Mouse (Mus musculus): ENCODE data around the gene Nufip2. TPM values are rescaled to one million over a fixed set of nuclear protein-coding genes. Genes with fewer than 3 reads are reported as not detected.

Nufip2 gene
- total RNA-seq, 2 experiments from 2014 or later: 43.0 to 57.7 TPM

DNA sequence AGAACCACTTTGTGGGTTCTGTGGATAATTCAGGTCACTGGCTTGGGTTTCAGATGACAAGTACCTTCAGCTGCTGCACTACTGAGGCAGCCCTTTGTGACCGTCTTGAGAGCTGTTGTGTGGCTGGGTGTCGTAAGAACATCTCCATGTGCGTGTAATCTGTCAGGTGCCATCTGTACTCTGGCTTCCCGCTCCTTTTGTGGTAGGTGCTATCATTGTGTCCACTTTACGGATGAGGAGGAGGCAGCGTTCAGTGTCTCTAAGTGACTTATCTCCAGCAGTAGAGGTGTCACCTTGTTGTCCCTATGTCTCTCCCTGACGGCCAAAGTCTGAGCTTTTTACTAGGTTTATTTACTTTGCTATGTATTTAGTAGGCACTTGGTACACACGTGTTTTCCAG, 84.4 kb downstream of the Nufip2 start:
- no peak for DNase-seq

DNA sequence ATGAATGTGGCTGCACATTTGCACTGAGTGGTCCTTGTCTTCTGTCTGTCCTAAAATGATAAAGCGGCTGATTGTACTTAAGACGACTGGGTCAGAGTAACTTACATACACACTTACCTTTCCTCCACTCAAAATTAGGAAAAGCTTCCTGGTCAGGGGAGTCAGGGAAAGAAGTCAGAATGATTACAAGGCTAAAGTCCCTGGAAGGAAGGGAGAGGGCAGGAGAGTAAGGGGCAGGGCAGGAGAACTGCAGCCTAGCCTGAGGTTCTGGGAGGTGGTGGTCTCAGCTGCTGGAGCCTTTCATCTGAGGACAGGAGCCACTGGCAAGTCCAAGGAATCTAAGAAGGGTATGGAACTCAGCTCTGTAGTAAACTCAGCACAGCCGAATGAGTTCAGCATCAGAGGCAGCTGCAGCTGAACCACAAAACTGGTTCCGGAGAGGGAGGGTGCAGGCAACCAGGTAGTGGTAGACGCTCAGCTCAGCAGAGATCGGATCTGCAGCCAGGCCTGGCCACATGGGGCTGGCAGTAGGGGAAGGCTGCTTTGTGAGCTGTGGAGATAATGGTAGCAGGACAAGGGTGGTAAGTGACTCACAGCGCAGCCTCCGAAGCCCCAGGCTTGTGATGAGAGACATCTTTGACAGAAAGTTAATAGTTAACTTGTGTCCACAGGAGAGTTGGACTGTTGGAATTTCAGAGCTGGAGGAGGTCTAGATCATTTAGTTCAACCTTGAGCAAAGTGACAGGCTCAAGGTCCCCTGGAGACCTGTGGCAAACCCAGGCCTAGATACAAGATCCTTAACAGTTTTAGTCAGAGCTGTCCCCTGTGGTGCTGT, 86.1 kb downstream of the Nufip2 start:
- no peak for DNase-seq

DNA sequence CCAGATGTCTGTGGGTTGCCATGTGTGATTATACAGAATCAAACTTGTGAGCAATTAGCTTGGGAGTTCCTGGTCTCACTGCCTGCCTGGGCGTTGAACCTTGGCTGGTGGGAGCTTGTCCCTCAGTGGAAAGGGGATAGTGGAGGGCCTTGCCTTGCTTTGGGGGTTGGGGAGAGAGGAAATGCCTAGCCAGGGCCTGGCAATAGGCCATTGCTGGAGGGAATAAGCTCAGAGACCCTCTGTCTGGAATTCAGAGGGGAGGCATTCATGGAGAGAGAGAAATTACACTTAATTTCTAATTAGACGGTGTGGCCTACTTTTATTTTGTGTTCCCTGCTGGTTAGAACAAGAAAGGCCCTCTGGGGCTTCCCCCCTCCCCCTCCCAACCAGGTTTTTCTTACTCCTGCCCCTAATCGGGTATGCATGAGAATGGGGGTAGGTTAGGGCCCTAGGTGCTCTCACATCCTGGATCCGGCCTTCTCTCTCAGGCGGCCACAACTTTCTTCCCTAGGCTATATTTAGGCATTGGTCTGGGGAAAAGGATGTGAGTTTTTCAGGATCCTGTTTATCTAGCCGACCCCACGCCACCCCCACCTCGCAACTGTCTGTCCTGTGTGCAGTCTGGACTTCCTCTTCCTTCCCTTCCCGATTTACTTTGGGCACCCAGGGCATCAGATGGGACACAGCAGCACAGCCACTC, 89.9 kb downstream of the Nufip2 start:
- no peak for DNase-seq

DNA sequence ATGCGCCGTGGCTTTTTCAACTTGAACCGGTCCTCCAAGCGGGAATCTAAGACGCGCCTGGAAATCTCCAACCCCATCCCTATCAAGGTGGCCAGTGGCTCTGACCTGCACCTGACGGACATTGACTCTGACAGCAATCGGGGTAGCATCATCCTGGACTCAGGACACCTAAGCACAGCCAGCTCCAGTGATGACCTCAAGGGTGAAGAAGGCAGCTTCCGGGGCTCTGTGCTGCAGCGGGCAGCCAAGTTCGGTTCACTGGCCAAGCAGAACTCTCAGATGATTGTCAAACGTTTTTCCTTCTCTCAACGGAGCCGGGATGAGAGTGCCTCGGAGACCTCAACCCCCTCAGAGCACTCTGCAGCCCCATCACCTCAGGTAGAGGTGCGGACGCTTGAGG, 91.5 kb downstream of the Nufip2 start:
- DNase-seq: no peak

DNA sequence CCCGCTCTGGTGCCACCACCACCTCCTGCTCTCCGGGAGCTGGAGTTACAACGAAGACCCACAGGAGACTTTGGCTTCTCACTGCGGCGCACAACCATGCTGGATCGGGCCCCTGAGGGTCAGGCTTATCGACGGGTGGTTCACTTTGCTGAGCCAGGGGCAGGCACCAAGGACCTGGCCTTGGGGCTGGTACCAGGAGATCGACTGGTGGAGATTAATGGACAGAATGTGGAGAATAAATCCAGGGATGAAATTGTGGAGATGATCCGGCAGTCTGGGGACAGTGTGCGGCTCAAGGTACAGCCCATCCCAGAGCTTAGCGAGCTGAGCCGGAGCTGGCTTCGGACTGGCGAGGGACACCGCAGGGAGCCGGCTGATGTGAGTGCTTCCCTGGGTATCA, 92.0 kb downstream of the Nufip2 start:
- no peak for DNase-seq

DNA sequence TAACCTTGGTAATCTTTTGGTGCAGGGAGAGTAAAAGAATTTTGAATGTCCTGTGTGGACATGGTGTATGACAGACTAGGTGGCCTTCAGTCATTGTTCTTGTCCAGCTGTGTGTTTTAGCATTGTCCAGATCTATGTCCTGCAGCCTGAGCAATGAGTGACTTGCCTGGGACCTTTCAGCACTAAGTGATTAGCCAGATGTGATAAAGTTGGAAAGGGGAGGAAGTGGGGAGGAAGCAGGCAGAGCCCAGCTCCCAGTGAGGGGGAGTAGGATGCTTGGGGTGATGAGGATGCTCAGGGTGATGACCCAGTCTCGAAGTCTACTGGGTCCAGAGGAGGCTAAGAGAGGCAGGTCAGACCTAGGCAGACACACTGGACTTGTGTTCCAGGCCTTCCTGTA, 93.3 kb downstream of the Nufip2 start:
- DNase-seq: no peak

DNA sequence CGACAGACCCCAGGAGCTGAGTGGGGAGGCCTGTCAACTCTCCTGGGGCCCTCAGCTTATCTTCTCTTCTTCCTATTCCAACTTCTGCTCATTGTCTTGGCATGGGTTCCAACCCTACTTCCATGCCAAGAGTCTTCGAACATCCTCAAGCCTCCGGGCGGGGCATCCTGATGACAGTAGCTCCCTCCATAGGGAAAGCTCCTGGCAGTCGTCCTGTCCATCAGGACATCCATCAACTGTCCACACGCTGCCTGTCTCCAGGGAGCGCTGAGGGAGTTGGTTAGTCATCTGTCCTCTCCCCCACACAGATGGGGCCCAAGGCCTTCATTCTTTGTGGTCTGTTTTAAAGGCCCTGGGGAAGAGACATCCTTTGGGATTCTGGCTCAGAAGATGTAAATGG, 95.1 kb downstream of the Nufip2 start:
- no peak for DNase-seq

DNA sequence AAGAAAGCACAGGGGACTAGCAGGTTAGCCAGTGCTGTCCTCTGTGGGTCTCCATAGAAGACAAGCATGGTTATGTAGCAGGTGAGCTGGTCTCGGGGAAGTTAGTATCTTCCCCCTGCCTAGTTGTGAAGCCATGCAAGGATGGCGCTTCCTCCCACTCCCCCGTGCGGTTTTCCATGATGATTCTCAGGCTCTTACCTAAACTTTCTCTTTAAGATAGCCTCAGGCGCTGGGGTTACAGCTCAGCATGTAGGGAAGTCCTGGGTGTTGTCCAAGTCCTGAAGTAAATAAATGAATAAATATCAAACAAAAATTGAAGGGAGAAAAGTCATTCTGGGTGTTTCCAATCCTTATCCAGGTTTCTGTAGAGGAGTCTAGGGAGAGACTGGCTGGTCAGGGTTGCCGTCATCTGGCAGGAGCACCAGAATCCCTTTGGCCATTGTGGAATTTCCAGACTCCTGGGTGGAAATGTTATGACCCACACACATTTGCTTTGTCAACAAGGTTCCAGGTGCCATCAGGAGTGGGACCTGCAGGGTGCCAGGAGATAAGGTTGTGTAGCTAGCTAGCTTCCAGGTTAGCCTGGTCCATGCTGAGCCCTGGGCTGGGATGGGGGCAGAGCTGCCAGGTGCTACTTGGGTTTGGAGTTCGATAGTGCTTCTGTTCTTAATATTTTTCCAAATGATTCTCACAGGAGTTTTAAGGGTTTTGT, 96.3 kb downstream of the Nufip2 start:
- DNase-seq: no peak

DNA sequence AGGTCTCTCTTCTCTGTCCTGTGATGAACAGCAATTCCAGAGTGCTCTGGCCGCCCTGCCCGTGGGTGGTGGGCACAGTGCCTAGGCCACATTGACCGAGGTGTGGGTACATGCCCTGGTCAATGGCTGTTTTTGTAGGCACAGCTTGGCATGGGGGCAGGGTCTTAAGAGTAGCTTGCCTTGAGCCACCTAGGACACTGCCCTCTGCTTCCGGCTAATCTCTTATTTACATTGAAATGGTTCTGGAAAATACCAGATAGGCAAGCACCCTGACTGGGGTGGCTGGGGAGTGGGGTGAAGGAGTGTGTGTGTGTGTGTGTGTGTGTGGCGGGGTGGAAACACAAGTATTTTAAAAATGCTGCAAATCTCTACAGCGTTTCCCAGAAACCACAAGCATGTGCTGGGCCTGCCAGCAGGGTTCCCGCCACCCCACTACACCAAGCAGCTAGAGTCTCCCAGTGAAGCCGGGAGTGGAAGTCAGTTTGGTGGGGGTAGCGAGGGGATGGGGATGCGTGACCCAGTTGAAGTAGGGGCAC, 97.3 kb downstream of the Nufip2 start:
- DNase-seq: no peak

DNA sequence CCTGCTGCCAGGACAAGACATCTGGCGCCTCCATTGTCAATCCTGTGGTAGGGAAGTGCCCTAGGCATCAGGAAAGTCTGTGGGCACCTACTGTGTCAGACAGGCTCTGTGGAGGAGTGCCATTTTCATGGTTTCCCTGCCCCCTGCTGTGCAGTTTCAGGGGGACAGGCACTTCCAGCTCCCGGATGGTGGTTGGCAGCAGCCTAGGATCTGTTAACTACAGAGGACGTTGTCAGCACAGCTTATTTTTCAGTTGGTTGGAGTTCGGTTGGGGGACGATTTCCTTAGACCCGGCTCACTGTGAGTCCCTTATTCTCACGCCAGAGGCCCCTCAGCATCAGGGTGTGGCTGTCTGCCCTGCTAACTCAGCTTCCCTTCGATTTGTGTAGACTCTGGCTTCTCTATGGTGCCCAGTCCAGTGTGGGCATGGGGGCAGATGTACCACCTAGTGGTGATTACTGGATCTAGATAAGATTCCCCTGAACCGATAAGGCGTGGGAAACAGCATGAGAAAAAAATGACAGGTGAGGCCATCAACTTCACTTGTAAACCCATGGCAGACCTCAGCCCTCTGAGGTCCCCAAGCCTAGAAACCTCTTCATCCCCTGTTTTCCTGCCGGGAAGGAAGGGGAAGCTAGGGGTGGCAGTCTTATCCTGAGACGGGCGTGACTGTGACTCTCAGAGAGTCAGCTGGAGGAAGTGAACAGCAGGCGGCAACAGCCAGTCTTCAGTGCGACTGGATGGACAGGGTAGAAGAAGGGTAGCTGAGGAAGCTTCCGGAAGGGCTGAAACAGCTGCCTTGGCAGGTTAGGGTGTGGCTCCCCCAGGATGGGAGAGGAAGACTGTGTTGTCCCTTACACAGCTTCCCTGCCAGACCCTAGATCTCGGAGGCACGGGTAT, 98.0 kb downstream of the Nufip2 start:
- no peak for DNase-seq

DNA sequence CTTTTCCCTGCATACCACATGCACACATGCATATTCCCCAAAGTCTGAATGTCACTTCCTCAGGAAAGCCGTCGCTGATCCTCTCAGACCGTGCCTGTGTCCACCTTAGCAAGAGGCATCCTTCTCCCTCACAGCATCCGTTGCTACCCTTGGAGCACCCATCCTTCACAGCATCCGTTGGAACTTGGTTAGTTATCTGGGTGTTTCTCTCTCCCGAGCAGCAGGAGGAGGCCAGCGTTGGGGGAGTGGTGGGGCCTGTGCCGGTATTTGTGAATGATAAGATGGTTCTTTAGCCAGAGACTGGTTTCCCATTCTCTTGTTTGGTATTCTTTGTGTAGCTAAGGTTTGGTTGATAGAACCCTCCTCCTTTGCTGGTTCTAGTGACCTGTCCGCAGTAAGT, 98.9 kb downstream of the Nufip2 start:
- DNase-seq: no peak

DNA sequence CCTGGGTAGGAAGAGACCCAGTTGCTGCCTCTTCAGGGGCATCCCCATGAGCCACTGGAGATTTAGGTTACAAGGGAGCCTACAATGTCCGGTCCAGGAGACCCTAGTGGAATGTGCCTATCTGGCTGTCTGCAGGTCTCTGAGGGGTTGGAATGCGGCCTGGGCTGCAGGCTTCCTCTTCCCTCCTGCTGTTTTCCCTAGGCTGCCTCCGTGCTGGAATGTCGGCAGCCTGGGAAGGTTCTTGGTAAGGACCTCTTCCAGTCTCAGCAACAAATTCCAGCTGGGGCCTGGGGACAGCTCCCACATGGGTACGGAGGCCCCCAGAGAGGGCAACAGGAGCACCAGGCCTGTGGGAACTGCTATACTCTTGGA, 99.4 kb downstream of the Nufip2 start:
- no peak for DNase-seq

DNA sequence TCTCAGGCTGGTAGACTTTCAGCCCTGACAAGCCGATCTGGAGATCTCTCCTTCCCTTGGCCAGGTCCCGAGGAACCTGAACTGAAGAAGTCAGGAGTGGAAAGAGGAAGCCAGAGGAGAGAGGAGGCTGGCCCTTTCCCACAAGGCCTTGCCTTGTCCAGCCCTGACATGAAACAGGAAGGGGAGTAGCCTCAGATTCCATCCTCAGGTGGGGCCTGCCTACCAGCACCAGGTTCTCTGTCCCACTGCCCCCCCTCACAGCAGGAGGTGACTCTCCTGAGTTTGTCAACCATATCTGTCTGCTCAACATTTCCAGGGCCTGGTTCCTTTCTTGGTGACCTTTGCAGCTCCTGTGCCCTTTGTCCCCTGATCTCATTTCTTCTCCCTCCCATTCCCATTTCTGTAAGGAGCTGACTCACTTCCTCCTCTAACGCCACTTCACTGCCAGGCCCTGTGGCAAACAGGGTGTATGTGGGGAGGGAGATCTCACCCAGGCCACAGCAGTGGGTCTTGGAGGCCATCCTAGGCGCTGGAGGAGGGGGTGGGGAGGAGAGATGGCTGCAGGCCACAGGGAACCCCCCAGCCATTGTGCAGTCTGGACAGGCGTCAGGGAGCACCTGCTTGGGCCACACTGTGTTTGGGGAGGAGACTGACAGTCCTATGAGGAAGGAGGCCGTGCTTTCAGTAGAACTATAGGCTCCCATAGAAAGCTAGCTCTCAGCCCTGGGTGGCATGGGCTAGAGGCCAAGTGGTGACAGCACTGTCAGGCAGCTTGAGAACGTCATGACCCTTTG, 100.0 kb downstream of the Nufip2 start:
- no peak for DNase-seq

DNA sequence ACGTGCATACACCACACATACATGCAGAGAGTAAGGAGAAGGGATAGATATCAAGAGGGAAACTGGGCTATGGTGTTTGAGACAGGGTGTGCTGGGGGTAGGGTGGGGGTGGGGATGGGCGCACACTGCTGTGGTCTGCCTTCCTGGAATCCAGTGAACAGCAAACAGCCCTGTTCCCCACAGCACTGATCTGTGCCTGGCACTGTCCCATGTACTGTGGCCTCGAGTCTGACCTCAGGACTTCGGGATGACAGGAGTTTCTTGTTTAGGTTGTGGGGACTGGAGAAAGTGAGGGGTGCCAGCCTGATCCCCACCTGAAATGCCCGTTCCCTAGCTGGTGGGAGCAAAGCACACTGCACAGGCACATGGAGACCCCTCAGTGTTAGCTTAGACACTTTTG, 101.8 kb downstream of the Nufip2 start, which contains the start of gene Gm10277:
Gene Gm10277, minus strand, starts transcription at position 41 of the 400 bp plus-strand sequence.
- no peak for DNase-seq

DNA sequence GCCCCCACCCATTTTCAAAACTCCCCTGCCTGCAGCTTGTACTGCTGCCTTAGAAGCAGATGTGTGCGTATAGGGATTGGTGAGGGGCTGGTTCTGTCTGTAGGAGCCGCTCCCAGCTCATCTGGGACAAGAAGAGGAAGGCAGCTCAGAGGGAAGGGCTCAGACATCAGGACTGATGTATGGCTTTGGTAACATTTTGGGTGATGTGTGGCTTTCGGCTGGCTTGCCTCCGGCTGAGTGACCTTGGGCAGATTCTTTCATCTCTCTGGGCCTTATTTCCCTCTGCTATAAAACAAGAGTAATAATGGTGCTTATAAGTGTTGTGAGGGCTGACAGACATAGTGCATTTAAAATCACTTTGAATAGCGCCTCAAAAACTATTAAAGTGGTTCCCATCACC, 103.6 kb downstream of the Nufip2 start:
- no peak for DNase-seq

DNA sequence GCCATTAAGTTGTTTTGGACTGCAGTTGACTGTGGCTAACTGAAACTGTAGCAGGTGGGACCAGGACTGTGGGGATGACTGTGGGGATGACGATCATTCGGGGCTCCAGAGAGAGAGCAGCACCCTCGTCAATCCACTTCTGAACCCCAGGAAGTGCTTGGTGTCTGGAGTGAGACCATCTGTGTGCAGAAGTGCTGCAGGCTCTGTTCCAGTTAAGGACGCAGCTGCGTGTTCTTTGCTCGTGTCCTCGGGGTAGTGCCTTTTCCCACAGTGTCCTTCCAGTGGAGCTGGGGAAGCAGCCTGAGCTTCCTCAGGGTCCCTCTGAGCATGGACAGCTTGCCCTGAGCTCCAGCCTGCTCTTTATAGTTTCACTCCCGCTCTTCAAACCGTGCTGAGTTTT, 104.3 kb downstream of the Nufip2 start:
- DNase-seq: no peak

DNA sequence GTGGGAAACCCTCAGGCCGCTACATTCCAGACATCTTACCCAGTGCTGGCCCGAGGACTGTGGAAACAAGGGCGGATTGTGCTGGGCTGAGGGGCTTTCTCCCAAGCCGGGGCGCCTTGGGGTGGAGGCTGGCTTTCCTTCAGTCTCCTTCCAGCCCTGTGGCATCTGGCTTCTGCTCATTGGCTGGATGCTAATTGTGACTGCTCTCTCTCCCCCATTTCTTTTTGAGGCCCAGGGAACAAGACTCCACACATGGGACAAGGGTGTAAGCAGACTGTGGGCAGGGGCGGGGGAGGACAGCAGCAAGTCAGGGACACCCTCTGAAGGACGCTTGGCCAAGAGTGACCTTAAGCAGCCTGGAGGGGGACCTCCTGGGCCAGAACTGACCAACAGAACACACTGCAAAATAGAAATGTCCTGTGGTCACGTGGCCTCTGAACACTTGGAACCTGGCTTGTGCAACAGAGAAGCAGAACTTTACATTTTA, 105.3 kb downstream of the Nufip2 start:
- no peak for DNase-seq

All from gastrocnemius, postnatal 10 days (tissue).